Mouse (Mus musculus): ENCODE data around the gene Cacna2d1. TPM values are rescaled to one million over a fixed set of nuclear protein-coding genes. Genes with fewer than 3 reads are reported as not detected.

Cacna2d1 gene
- polyA plus RNA-seq, 1 experiment from 2014 or later = 25.4 TPM

DNA sequence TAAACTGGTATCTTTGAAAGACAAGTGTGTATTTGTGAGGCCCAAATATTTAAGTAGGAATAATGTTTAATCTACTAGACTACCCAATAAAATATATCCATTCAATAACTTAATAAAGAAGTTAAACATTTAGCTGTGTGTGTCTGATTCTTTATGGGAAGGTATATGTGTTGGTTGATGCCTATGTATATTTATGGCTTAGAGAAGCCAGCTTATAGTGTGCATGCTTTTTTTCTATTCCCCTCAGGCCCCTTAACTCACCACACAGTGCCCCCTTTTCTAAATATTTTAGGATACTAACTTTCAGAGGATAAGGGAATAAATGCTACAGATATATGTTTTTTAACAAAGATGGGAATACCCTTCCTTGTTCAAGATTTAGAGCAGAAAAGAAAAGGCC, 128.8 kb downstream of the Cacna2d1 start:
- H3K9ac ChIP-seq = no peak overlapping the region
- no peak for ATAC-seq (ENCODE audit: insufficient number of reproducible peaks, low FRiP score)
- no peaks in the 10 kb centered on the region for H3K4me1 ChIP-seq (replicated peaks)
- H3K4me3 ChIP-seq = no peak overlapping the region
- H3K27me3 ChIP-seq (replicated peaks) = no peaks in the 10 kb centered on the region
- H3K36me3 ChIP-seq = no peaks in the 10 kb centered on the region
- no peak overlapping the region for H3K27ac ChIP-seq (ENCODE audit: poor library complexity, severe bottlenecking)
- H3K4me2 ChIP-seq = no peak overlapping the region
- no peaks in the 10 kb centered on the region for H3K9me3 ChIP-seq (replicated peaks)

DNA sequence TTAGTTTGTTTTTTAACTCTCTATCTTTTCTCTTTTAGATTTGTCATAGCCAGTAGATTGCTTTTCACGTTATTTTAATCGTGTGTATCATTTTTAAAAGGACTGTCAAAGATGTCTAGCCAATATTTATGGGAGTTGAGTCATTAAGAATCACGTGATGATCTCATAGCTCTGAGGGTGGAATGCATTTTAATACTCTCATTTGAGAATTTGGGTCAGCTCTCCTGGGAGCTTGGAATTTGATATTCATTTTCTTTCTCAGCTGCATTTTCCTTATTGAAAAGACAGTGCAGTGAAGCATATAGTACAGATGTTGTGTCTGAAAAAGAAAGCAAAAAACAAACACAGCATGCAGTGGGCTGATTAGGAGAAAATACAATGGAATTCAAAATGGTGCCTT, 129.5 kb downstream of the Cacna2d1 start:
- H3K4me3 ChIP-seq = no peak overlapping the region
- no peaks in the 10 kb centered on the region for H3K4me1 ChIP-seq (replicated peaks)
- H3K36me3 ChIP-seq = no peaks in the 10 kb centered on the region
- 77% methylated on average over 3 of the region's 3 CpGs for WGBS
- no peak for ATAC-seq (ENCODE audit: insufficient number of reproducible peaks, low FRiP score)
- H3K9ac ChIP-seq = no peak overlapping the region
- no peak overlapping the region for H3K27ac ChIP-seq (ENCODE audit: poor library complexity, severe bottlenecking)
- no peaks in the 10 kb centered on the region for H3K27me3 ChIP-seq (replicated peaks)
- H3K4me2 ChIP-seq = no peak overlapping the region
- H3K9me3 ChIP-seq (replicated peaks) = no peaks in the 10 kb centered on the region

DNA sequence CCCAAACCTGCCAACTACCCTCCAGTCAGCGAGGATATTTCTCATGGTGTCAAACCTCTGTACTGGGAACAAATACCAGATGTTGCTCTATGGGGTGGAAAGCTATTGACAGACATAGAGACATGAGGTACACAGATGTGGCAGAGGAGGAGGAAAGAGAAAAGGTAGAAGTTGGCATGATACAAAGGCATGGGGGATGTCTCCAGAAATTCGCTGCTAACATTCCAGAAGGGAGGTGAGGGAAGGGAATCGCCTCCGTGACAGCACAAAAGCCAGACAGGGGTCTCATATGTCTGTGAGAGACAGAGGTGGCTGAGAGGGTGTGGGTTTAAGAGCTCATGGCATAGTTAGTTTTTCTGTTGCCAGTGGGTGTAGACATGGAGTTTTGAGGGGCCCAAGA, 131.3 kb downstream of the Cacna2d1 start:
- Histone ChIP-seq H3K4me3 (no peak overlapping the region), H3K9ac (no peak overlapping the region), H3K4me2 (no peak overlapping the region), H3K36me3 (no peaks in the 10 kb centered on the region), H3K27me3 (replicated peaks) (no peaks in the 10 kb centered on the region), H3K9me3 (replicated peaks) (no peaks in the 10 kb centered on the region), H3K27ac (ENCODE audit: poor library complexity, severe bottlenecking) (no peak overlapping the region), H3K4me1 (replicated peaks) (no peaks in the 10 kb centered on the region)
- WGBS = 78% methylated on average over 4 of the region's 4 CpGs
- no peak for ATAC-seq (ENCODE audit: insufficient number of reproducible peaks, low FRiP score)

DNA sequence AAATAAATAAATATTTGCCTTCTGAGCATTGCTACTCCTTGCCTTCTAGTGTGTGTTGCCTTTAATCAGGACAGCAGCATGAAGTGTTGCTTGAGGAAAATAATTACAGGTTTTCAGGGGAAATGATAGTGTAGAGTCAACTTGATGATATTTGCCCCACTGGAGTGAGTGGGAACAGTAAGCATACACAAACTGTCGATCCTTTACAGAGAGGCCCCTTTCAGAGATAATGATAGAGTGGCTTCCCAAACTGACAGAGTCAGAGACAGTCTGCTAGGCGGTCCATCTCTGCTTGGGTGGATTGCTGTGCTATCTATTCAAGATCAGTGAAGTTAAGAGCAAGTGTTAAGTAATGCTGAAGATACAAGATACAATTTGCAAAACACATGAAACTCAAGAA, 147.8 kb downstream of the Cacna2d1 start:
- H3K36me3 ChIP-seq = no peaks in the 10 kb centered on the region
- H3K9ac ChIP-seq = no peak overlapping the region
- ATAC-seq (ENCODE audit: insufficient number of reproducible peaks, low FRiP score) = no peak
- no peaks in the 10 kb centered on the region for H3K27me3 ChIP-seq (replicated peaks)
- H3K4me2 ChIP-seq = no peak overlapping the region
- H3K9me3 ChIP-seq (replicated peaks) = no peaks in the 10 kb centered on the region
- no peak overlapping the region for H3K4me3 ChIP-seq
- no peak overlapping the region for H3K27ac ChIP-seq (ENCODE audit: poor library complexity, severe bottlenecking)
- WGBS = 61% methylated on average over 2 of the region's 2 CpGs
- no peaks in the 10 kb centered on the region for H3K4me1 ChIP-seq (replicated peaks)

DNA sequence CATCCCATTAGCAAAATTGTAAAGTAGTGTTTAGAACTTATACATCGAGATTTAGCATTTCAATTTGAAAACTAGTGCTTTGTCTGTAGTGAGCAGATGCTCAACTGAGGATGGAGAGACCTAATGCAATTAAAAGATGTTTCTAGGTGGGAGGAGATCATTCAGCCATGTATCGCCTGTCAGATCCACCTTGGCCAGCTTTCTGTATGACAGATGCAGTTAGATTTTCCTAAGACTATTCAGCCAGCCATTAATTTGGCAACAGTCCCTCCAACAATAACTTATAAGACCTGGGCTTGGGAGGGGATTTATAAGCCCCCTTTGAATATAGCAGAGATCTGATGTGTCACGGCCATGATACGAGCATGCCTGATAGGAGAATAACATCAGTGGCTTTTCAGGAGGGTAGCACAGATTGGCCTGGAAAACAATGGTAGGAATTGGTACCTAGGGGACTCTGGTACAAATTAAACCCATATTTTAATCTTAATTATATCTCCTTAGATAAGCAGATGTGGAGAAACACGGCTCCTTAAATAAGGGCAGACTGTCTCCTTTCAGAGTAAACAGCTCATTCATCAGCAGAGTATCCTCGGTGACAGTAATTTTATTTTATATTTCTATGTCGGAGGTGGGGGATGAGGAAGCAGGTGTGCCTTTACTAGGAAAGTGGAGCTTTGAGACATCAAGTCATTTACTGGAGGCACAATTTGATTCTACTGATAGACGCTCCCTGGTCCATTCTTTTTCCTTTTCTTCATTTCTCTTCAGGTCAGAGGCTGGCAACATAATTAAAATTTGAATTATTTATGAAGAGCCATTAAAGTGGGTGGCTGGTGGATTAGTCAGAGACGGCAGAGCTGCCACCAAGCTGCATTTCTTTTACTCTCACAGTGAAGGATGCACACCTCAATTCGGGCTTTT, 152.8 kb downstream of the Cacna2d1 start:
- Histone ChIP-seq H3K4me3 (no peak overlapping the region), H3K9ac (no peak overlapping the region), H3K9me3 (replicated peaks) (no peaks in the 10 kb centered on the region), H3K27me3 (replicated peaks) (no peaks in the 10 kb centered on the region), H3K27ac (ENCODE audit: poor library complexity, severe bottlenecking) (no peak overlapping the region), H3K36me3 (no peaks in the 10 kb centered on the region), H3K4me1 (replicated peaks) (no peaks in the 10 kb centered on the region), H3K4me2 (no peak overlapping the region)
- WGBS = 78% methylated on average over 10 of the region's 10 CpGs
- ATAC-seq (ENCODE audit: insufficient number of reproducible peaks, low FRiP score) = no peak

DNA sequence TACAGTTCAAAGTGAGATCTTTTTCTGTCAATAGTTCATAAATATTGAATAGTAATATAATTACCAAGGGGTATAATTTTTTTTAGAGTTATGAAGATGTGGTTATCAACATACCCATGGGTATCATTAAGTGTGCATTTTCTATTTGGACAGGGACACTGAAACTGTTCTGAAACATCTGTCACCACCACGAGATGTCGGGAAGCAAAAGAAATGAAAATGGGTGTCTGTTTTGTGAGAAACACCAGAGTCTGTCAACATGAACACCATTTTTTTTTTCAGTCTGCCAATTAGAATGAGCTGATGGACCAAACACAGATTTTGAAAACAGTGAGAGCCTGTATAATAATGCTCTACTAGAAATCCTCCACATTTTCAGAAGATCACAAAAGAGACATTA, 153.5 kb downstream of the Cacna2d1 start:
- H3K27ac ChIP-seq (ENCODE audit: poor library complexity, severe bottlenecking) = no peak overlapping the region
- H3K4me2 ChIP-seq = no peak overlapping the region
- H3K9ac ChIP-seq = no peak overlapping the region
- 46% methylated on average over 2 of the region's 2 CpGs for WGBS
- no peaks in the 10 kb centered on the region for H3K27me3 ChIP-seq (replicated peaks)
- no peaks in the 10 kb centered on the region for H3K9me3 ChIP-seq (replicated peaks)
- no peaks in the 10 kb centered on the region for H3K36me3 ChIP-seq
- H3K4me3 ChIP-seq = no peak overlapping the region
- ATAC-seq (ENCODE audit: insufficient number of reproducible peaks, low FRiP score) = no peak
- H3K4me1 ChIP-seq (replicated peaks) = no peaks in the 10 kb centered on the region

DNA sequence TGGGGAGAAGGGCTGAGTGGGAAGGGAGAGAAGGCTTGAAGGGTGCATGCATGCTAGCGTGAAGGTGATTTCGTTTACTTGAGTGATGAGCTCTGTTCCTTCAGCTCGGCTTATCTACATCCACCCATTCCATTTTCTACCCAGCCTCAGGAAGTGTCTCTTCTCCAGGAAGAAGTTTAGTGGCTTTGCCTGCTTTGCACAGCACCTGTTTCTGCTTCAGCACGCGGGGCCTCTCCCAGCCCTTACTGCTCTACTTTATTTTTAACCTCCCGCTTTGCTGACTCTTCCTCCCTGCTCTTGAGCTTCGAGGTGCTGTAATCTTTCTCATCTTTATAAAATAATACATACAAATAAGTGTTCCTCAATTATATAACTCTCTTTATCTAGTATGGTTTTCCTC, 158.0 kb downstream of the Cacna2d1 start:
- Histone ChIP-seq H3K9me3 (replicated peaks) (no peaks in the 10 kb centered on the region), H3K4me1 (replicated peaks) (no peaks in the 10 kb centered on the region), H3K27me3 (replicated peaks) (no peaks in the 10 kb centered on the region), H3K9ac (no peak overlapping the region), H3K4me2 (no peak overlapping the region), H3K27ac (ENCODE audit: poor library complexity, severe bottlenecking) (no peak overlapping the region), H3K4me3 (no peak overlapping the region), H3K36me3 (no peaks in the 10 kb centered on the region)
- 66% methylated on average over 7 of the region's 7 CpGs for WGBS
- no peak for ATAC-seq (ENCODE audit: insufficient number of reproducible peaks, low FRiP score)

DNA sequence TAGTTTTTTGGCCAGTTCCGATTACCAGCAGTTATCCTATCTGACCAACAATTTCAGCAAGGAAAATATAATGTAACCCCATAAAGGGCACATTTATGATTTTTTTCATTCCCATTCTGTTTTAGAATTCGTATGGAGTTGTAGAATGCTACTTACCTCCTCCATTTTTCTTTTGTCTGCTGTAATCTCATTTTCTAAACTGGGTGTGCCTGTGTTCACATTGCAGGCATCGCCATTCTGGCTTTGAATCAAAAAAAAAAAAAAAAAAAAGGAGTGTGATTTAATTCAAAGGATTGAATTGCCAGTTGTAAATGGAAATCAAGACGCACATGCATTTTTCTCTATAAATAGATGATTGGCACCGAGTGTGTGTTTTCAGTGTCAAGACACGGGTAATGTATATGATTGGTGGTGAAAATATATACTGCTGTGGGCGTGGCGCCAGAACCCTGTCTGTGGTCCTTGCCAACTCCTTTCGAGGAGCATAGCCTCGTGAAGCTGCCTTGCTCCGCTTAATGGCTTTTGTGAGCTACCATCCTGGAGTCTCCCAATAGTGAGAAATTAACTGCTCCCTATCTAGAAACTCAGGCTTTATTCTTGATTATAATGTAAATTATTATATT, 158.7 kb downstream of the Cacna2d1 start:
- Histone ChIP-seq H3K36me3 (no peaks in the 10 kb centered on the region), H3K9me3 (replicated peaks) (no peaks in the 10 kb centered on the region), H3K27me3 (replicated peaks) (no peaks in the 10 kb centered on the region), H3K9ac (no peak overlapping the region), H3K27ac (ENCODE audit: poor library complexity, severe bottlenecking) (no peak overlapping the region), H3K4me3 (no peak overlapping the region), H3K4me1 (replicated peaks) (no peaks in the 10 kb centered on the region), H3K4me2 (no peak overlapping the region)
- no peak for ATAC-seq (ENCODE audit: insufficient number of reproducible peaks, low FRiP score)
- WGBS = 81% methylated on average over 11 of the region's 11 CpGs

DNA sequence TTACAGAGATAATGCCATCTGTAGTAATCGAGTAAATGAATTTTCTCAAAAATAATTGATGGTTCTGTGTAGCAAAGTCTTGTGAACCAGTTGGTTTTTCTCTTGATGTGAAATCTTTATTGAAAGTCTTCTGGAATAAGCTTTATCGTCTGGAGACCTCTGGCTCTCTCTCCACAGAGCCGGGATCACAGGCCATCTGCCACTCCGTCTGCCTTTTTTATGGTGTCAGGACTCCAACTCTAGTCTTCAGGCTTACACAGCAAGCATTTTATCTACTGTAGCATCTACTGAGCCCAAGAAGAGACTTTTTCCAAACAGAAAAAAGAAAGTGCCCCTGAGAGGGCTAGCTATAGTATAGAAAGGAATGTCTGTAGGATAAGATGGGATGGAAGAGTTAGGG, 160.9 kb downstream of the Cacna2d1 start:
- Histone ChIP-seq H3K27ac (ENCODE audit: poor library complexity, severe bottlenecking) (no peak overlapping the region), H3K4me3 (no peak overlapping the region), H3K4me2 (no peak overlapping the region), H3K27me3 (replicated peaks) (no peaks in the 10 kb centered on the region), H3K36me3 (no peaks in the 10 kb centered on the region), H3K9me3 (replicated peaks) (no peaks in the 10 kb centered on the region), H3K9ac (no peak overlapping the region), H3K4me1 (replicated peaks) (no peaks in the 10 kb centered on the region)
- no peak for ATAC-seq (ENCODE audit: insufficient number of reproducible peaks, low FRiP score)
- WGBS = 70% methylated on average over 4 of the region's 4 CpGs

DNA sequence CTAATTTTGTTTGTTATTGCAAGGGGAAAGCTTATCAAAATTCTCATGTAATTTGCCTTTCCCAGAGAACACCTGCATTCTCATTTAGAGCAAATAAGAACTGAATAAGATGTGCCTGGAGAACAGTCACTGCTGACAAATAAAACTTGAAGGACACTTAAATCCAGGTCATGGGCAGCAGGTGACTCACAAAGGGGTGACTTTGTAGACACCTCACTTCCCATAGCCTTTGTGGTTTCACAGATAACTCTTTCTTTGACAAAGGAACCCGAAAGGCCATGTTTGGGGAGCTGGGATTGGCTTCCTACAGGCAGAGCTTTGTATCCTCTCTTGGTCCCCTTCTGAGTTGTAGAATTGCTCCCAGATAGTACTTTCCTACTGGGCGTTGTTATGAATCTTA, 164.3 kb downstream of the Cacna2d1 start:
- no peaks in the 10 kb centered on the region for H3K4me1 ChIP-seq (replicated peaks)
- no peak for ATAC-seq (ENCODE audit: insufficient number of reproducible peaks, low FRiP score)
- H3K9me3 ChIP-seq (replicated peaks) = no peaks in the 10 kb centered on the region
- H3K9ac ChIP-seq = no peak overlapping the region
- H3K4me2 ChIP-seq = no peak overlapping the region
- H3K27me3 ChIP-seq (replicated peaks) = no peaks in the 10 kb centered on the region
- no peak overlapping the region for H3K4me3 ChIP-seq
- 87% methylated on average over 2 of the region's 2 CpGs for WGBS
- H3K36me3 ChIP-seq = no peaks in the 10 kb centered on the region
- H3K27ac ChIP-seq (ENCODE audit: poor library complexity, severe bottlenecking) = no peak overlapping the region

DNA sequence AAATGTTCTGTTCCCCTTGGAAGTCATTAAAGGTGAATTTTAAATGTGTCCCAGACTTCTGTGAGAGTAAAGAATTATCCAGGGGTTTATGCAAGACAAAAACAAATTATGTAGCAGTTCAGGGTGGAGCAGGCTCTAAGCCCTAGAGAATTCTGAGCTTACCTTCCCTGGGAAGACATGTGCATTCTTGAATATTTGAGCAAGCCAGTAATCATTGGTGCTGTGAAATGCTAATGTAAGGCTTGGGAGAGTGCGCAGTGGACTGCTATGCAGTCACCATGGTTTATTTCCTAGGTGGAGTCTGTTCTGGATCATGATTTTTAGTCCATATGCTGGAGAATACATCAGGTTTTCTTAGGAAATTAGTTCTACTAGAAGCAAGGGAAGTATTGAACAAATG, 167.3 kb downstream of the Cacna2d1 start:
- H3K9me3 ChIP-seq (replicated peaks) = no peaks in the 10 kb centered on the region
- no peaks in the 10 kb centered on the region for H3K27me3 ChIP-seq (replicated peaks)
- no peak overlapping the region for H3K4me3 ChIP-seq
- no peaks in the 10 kb centered on the region for H3K4me1 ChIP-seq (replicated peaks)
- H3K36me3 ChIP-seq = no peaks in the 10 kb centered on the region
- no peak overlapping the region for H3K27ac ChIP-seq (ENCODE audit: poor library complexity, severe bottlenecking)
- no peak for ATAC-seq (ENCODE audit: insufficient number of reproducible peaks, low FRiP score)
- no peak overlapping the region for H3K4me2 ChIP-seq
- WGBS = 90% methylated on average over 1 of the region's 1 CpGs
- H3K9ac ChIP-seq = no peak overlapping the region
